Mouse (Mus musculus) embryo, embryonic 11.5 days (tissue): ENCODE results near the gene Scaf8.
"Not testable (repeated sequence)": the region's sequence is repeated elsewhere in the genome, so short reads cannot be mapped to it uniquely, and the experiment has no call there.

ENCODE experiments used
- DNase-seq: peaks from one replicate; pipeline ENCODE4 v3.0.0-alpha.2; 2012; ENCODE audit warnings: low read depth, low spot score

The Scaf8 gene

DNA sequence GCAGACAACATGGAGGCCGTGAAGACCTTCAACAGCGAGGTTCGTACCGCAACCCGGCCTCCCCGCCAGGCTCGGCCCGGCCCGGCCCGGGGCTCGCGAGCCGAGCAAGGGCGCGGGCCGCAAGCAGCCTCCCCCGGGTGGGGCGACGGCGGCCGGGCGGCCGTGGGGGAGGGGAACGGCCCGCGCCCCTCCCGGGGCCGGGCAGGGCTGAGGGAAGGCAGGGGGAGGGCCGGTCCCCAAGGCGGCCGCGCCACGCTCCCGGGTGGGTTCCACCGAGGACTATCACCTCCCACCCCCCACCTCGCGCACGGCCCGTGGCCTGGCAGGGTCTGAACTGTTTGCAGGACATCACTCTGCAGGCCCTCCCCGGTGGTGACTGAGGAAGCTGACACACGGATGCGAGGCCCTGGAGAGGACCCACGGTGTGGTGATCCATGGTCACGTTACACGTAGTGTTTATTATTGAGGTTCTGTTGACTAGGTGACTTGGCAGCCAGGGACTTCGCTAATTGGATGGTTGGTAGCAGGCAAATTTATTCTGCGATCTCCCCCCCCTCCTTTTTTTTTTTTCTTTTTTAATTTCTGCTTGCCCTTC is 705 bp downstream of the Scaf8 start:
- DNase-seq = peak; percentile 26

DNA sequence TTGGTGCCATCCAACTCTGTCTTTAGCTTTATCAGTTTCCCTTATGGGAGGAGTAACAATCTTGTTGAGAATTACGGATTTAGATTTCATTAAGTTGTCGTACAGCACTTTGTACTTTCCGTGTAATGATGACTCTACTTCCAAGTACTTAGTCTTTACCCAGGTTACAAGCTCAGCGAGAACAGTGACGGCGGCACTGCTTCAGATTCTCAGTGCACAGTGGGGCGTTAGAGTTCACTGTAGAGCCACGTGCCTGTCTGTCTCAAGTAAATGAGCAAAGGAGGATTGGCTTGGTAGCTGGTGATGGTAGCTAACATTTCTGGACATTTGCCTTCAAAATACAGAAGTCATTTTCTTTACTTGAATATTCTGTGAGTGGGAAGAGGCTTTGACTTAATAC is 6.2 kb downstream of the Scaf8 start:
- not testable (repeated sequence) for DNase-seq

DNA sequence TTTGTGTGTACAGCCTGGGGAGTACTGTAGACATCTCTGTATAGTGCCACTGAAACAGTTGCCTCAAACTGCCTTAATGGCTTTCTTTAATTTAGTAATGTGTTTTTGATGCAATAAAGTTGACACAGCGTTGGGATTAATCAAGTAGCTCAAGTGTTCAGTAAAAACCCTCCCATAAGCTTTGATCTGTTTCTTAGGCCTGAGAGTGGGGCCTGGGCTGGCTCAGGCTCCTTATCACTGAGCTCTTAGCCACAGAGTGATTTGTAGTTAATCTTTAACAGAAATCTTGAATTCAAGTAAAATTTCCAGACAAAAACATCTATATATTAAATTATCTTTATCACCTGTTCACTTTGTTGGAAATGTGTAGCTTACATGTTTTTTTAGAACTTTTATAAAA is 8.8 kb downstream of the Scaf8 start:
- DNase-seq = not testable (repeated sequence)

DNA sequence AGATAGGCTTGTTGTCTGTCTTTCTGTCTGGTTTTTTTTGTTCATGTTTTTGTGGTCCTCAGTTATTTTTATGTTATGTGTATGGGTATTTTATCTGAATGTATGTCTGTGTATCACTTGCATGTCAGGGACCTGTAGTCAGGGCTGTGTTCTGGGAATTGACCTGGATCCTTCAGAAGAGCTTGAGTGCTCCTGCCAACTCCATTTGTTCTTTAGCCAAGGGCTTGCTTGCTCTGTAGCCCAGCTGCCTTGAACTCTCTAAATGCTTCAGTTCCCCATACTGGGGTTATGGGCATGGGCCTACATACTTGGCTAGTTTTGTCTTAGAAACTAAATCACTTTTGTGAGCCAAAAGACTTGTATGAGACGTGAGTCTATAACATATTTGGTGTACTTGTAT is 13.9 kb downstream of the Scaf8 start:
- DNase-seq = no peak

DNA sequence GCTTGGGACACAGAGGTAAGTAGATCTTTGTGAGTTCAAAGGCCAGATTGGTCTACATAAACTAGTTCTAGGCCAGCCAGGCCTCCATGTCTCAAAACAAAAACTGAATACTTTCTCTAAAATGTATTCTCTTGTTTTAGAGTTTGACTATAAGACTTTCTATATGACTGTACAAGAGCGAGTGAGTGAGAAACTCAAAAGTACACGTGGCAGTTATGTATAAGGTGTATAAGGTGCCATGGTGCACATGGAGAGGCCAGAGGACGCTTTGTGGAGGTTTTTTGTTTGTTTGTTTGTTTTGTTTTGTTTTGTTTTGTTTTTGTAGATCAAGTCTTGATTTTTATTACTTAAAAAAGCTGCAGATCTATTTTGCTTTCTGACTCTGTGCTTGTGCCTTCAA is 15.0 kb downstream of the Scaf8 start:
- DNase-seq = no peak

DNA sequence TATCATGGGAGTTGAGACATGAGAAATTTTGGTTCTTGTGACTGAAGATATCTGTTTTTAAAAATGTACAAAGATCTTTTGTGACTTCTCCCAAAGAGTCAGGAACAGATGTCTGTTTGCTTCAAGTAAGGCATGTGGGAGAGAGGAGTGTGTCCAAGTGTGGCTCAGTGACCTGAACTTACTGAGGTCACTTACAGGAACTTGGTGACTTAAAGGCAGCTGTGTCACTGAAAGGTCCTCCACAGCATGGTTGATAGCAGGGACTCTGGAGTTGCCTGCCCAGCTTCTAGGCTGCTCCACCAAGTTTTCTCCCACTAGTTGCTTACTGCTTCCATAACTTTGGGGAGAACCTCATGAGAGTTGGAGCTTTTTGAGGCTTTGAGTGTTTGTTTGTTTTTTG is 20.6 kb downstream of the Scaf8 start:
- no peak for DNase-seq

DNA sequence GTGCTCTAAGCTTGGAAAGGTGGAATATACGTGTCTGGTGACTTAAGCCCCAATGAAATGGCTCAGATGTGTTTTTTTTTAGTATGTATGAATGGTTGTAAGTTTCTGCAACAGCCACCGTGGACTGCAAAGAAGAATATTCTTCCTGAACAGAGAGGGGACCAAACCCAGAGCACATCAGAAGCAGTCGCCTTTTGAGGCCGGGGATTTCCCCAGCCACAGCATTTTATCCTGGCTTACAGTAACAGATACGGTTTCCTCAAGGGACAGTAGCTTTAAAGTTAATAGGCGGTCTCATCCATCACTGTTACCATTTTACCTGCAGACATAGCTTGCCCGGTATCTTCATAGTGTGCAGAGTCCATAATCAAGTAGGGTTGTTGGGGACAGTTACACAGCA is 21.4 kb downstream of the Scaf8 start:
- no peak for DNase-seq

DNA sequence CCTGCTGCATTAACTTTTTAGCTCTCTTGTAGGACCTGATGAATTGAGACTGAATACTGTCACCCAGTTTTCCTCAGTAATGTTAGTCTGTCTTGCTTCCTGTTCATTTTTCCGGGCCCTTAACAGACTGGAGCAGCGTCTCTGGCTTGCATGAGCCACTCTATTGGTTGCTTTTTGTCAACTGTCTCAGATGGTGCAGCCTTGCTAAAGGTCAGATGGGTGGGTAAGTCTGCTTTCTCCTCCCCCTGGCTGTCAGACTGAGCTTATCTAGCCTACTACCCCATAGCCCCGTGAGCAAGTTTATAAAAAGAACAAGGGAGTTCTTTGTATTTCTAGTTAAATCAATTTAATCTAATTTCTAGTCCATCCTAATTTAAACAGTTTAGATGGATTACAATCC is 23.6 kb downstream of the Scaf8 start:
- DNase-seq = no peak

DNA sequence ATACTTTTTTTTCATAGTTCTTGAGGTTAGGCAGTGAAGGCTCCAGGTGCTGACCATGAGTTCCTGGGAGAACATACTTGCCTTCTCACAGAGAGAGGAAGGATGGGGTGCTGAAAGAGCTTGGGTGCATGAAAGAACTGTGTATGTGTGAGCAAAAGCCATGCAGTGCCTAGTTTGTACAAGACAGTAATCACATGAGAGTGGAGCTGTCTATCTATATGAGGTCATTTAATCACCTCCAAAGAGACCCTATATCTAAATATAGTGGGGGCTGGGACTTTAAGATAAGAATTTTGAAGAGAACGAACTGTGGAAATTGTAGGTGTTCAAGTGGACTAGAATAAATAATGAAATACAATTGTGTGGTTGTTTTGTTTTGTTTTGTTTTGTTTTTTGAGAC is 25.3 kb downstream of the Scaf8 start:
- DNase-seq = no peak

DNA sequence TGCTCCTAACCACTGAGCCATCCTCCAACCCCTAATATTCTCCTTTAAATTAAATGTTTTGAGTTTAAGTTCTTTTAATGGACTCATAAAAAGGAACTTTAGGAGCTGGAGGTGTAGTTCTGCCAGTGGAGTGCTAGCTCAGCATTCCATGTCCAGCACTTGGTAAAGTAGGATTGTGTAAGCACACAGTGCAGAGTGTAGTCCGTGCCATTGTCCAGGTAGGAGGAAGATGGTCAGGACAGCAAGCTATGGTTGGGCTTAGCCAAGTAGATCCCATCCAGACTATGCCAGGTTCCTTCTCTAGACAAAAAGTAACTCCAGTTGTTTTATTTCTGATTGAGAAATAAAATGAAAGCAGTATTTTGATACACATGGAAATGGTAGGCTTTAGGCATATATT is 34.1 kb downstream of the Scaf8 start:
- DNase-seq = no peak

DNA sequence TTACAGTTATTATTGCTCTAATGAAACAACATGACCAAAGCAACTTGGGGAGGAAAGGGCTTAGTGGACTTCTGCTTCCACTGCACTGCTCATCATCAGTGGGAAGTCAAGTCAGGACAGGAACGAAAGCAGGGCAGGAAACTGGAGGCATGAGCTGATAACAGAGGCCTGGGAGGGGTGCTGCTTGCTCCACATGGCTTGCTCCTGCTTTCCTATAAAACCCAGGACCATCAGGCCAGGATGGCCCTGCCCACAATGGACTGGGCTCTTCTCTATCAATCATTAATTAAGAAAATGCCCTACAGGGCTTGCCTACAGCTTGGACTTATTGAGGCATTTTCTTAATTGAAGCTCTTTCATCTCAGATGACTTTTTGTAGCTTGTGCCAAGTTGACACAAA is 34.8 kb downstream of the Scaf8 start:
- DNase-seq = no peak

DNA sequence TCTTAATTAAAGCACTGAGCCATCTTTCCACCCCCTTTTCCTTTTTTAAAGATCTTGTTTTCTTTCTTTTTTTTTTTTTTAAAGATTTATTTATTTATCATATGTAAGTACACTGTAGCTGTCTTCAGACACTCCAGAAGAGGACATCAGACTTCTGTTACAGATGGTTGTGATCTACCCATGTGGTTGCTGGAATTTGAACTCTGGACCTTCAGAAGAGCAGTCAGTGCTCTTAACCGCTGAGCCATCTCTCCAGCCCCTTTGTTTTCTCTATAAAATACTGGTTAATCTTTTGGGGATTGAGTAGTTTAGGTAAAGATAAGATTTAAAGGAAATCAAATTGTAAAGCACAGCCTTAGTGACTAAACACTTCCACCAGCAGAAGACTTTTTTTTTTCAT is 35.9 kb downstream of the Scaf8 start:
- not testable (repeated sequence) for DNase-seq

DNA sequence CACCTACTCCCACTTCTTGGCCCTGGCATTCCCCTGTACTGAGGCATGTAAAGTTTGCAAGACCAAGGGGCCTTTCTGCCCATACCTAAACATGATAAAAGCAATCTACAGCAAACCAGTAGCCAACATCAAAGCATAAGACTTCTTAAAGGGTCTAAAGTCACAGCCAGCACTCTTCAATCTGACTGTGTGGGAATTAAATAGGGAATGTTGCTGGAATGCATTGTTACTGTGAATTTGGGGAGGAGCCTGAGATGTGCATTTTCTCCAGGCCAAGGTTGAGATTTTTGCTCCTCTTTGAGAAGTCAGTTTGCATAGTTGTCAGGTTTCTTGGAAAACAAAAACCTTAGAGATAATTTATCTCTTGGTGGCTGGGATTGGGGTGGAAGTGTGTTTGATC is 36.4 kb downstream of the Scaf8 start:
- no peak for DNase-seq

DNA sequence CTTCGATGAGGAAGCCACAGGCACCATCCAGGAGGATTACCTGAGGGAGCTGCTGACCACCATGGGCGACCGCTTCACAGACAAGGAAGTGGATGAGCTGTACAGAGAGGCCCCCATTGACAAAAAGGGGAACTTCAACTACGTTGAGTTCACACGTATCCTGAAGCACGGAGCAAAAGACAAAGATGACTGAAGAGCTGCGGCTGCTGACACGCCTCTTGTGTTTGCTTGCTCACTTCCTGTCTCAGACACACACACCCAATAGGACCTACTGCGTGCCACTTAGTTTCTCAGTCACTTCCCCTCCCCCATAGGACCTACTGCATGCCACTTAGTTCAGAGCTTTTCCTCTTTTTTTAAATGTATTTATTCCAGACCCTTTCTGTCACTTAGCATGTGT is 41.4 kb downstream of the Scaf8 start:
- not testable (repeated sequence) for DNase-seq

DNA sequence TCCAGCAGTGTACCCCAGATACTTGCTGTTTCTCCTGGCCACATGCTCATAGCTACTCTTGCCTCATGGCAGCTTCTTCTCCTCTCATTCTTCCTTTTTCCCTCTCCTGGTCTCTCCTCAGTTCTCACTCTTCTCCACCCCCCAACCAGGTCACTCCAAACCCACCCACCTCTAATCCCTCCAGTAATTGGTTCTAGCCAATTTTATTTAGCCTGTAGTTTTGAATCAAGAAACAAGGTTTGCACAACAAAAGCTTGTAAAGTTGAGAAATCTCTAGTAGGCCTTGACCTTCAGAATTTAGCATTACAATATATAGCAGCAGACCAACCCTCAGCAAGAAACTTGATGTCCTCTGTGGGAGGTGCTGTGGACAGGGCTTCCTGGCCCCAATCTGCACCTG is 42.2 kb downstream of the Scaf8 start:
- DNase-seq = no peak

DNA sequence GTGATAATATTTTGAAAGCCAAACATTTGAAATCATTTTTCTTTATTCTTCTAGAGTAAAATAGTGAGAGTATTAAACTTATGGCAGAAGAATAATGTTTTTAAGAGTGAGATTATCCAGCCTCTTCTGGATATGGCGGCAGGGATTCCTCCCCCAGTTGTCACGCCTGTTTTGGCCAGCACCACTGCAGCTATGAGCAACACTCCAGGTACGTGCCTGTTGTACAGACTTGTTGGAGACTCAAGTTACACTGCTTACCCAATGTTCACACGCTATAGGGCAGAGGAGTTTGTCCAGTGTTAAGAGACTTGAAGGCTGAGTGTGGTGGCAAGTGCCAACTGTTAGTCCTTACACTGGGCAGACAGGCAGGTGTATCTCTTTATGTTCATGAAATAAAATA is 48.1 kb downstream of the Scaf8 start:
- DNase-seq = no peak

DNA sequence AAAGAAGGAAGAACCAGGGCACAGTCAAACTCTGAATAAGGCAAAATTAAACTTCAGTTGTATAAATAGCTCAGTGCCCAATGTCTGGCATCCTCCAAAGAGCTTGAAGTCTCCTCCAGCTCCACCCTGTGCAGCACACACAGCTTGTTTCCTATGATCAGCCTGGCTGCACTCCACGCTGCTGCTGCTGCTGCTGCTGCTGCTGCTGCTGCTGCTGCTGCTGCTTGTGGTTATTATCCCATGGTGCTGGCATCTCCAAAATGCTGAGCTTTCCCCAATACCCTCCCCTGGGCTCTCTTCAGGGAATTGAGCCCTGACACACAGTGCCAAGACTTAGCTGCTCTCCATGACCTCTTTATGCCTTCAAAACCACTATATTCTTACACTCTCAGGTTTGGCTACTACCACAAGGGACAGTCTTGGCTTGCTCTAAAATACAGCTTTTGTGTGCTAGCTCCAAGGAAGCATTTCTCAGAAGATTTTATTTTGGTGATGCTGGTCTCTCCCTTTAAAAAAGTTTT is 65.7 kb downstream of the Scaf8 start:
- not testable (repeated sequence) for DNase-seq

DNA sequence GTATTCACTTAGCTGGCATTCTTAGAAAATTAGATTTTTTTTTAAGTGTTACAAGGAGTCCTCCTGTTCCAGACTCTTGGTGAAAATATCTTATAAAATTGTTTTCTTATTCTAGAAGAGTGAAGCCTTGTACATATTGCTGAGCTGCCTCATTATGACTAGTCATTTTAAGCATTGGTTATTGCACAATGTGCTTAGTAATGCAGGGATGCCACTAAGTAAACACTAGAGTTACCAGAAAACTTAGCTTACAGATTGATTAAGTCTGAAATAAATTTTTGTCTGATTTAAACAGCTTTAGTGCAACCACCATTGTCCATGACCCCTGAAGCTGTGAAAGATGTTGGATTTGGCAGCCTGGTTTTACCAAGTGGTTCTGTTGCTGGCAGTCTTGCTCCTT is 80.7 kb downstream of the Scaf8 start:
- not testable (repeated sequence) for DNase-seq

DNA sequence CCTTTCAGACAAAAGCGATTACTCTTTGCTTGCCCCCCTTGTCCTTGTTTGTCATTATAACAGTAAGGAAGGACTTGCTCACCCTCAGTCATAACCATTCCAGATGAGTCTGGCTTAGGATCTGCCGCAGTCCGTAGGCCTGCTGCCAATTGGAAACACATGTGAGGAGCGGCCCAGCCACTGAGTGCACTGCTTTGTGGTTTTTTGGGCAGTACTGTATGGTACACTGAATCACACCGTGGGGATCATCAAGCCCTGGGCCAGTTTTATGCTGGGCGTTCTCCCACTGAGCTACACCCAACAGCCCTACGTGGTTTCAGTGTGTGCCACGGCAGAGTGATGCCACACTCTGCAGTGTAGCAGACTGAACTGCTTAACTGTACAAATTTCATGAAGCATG is 85.6 kb downstream of the Scaf8 start:
- DNase-seq = peak; percentile 17

DNA sequence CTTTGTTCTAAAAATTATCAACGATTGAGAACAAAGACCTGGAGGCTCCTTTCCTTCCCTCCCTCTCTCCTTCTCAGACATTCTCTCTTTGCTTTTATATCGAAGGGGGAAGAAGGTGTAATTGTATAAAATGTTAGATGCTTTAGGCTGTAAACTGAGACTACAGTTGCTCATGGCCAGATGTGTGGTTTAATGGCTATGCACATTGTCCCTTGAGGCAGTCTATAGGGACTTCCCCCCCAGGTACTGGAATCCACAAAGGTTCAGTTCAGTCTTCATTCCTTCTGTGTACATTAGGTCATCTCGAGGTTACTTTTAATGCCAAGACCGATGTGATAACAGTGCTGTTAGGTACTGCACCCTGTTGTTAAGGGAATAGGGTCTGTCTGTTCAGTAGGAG is 89.1 kb downstream of the Scaf8 start:
- DNase-seq = no peak

DNA sequence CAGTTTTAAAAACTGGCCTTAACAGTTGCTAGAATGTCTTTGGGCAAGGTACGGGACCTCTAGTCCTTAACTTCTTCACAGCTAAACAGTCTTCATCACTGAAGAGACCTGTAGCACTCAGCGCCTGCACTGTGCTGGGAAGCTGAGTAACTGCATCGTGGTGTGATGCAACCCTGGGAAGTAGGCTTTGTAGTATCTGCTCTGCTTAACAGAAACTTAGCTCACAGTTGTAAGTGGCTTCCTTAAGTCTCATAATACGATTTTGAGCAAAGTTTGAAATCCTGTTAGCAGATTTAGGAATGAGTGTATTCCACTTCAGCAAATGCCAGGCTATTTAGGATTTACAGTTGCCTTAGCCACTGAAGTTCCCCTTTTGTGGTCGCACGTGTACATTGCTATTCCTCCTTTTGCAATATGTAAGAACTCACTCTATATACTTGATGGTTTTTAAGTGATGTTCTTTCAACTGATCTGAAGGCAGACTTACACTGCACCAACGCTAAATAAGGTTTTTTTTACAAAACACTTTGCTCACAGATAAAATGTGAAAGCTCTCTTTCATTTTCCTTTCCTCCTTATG is 90.1 kb downstream of the Scaf8 start:
- no peak for DNase-seq

DNA sequence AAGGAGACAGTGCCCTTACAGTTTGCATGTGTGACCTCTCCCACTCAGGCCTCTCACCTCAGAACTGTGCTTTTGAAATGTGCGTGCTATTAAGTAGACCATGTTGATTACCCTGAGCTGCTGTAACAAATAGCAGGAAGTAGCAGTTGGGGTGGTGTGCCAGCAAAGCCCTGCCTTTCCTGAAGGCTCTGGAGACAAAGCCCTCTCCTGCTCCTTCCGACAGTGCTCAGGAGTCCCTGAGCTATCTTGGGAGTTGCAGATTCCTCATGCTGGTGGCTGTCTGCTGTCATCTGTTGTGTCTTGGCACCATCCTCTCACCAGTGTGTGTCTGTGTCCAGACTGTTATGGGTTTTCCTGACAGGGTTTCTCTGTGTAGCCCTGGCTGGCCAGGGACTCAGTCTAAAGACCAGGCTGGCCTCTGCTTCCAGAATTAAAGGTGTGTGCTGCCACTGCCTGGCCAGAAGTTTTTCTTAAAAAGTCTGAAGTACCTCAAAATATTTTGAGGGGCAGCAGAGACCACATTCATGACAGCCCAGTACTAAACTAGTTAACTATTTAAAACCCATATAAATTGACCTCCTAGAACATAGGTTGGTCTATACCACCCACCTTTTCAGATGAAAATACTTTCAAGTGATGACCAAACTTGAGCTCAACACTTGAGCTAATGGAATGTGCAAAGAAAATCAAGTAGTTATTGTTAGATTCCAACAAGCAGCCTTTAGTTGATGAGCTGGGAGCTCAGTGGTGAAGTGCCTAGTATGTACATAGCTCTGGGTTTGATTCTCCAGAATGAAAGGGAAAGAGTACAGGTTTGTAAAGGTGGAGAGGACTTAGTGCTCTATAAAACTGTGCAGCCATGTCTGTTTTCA is 92.0 kb downstream of the Scaf8 start:
- no peak for DNase-seq
